Mouse (Mus musculus) forebrain, embryonic 16.5 days (tissue): ENCODE results near the gene Smarca4. TPM values are rescaled to one million over a fixed set of nuclear protein-coding genes. Genes with fewer than 3 reads are reported as not detected.
A peak's percentile ranks its signal among the peaks of the same experiment; 100 is the strongest.

Experiments
- ATAC-seq: fragments of 200-750 bp; cut with Nextera tagmentation; 2 replicates; pipeline ENCODE4 v1.8.0; 2017; ENCODE audit warnings: mild to moderate bottlenecking, moderate library complexity
- H3K27ac ChIP-seq: fragments of 300-500 bp; sonication (generic); 2 replicates; pipeline ENCODE4 v1.5.1; 2014; ENCODE audit warnings: low read length, control low read depth
- H3K27me3 ChIP-seq: fragments of 300-500 bp; sonication (generic); replicated peaks from 2 replicates; pipeline ENCODE4 v1.6.1; 2014; ENCODE audit warnings: low read length; ENCODE audit not compliant: control insufficient read depth, insufficient read depth
- H3K36me3 ChIP-seq: fragments of 300-500 bp; sonication (generic); 2 replicates; pipeline ENCODE4 v1.6.1; 2014; ENCODE audit not compliant: control insufficient read depth, insufficient read depth
- H3K4me1 ChIP-seq: fragments of 300-500 bp; sonication (generic); replicated peaks from 2 replicates; pipeline ENCODE4 v1.6.1; 2014; ENCODE audit warnings: low read length; ENCODE audit not compliant: control insufficient read depth, insufficient read depth
- H3K4me2 ChIP-seq: fragments of 300-500 bp; sonication (generic); 2 replicates; pipeline ENCODE4 v1.6.1; 2014; ENCODE audit warnings: mild to moderate bottlenecking, low read length, control low read depth
- H3K4me3 ChIP-seq: fragments of 300-500 bp; sonication (generic); replicated peaks from 2 replicates; pipeline ENCODE4 v1.5.1; 2014; ENCODE audit warnings: mild to moderate bottlenecking, low read length, control low read depth
- H3K9ac ChIP-seq: fragments of 300-500 bp; sonication (generic); replicated peaks from 2 replicates; pipeline ENCODE4 v1.6.1; 2014; ENCODE audit warnings: low read depth, low read length, control low read depth
- H3K9me3 ChIP-seq: fragments of 300-500 bp; sonication (generic); 2 replicates; pipeline ENCODE4 v1.6.1; 2016; ENCODE audit warnings: low read length; ENCODE audit not compliant: control insufficient read depth
- WGBS: fragments of 180-500 bp; shearing (Covaris S2); extraction: QIAGEN DNeasy Blood & Tissue Kit; methylation state at CpG from one replicate; pipeline ENCODE4 v1.1.7; 2014; 5-methylcytosine and 5-hydroxymethylcytosine counted together
- polyA plus RNA-seq: library from polyadenylated mRNA; unstranded; fragments of >200 nt; fragmentation: Nextera tagmentation; extraction: Ambion mirVana; gene quantifications from 2 replicates; pipeline ENCODE4 v1.2.1, GENCODE M21; 2015

Smarca4 gene
- polyA plus RNA-seq, 1 experiment from 2014 or later, result 162 TPM

GRCm38 (mm10) chr9:21633106-21633505, 17.1 kb downstream of the Smarca4 start:
- H3K4me2 ChIP-seq, result no peak overlapping the region
- peaks cover 4% of the 10 kb centered on the region; the same call in 1 of the 2 replicates for H3K4me1 ChIP-seq
- H3K27me3 ChIP-seq, result no peaks in the 10 kb centered on the region
- H3K4me3 ChIP-seq, result no peak overlapping the region
- H3K9ac ChIP-seq, result no peak overlapping the region
- H3K9me3 ChIP-seq, result no peaks in the 10 kb centered on the region
- H3K36me3 ChIP-seq, result peaks cover 26% of the 10 kb centered on the region
- no peak for ATAC-seq
- WGBS, result 65% methylated on average over 3 of the region's 3 CpGs
- no peak overlapping the region for H3K27ac ChIP-seq

- WGBS, result 24% methylated on average over 7 of the region's 7 CpGs
- H3K4me2 ChIP-seq, result no peak overlapping the region
- H3K9me3 ChIP-seq, result no peaks in the 10 kb centered on the region
- H3K4me1 ChIP-seq, result peaks cover 4% of the 10 kb centered on the region; the same call in 1 of the 2 replicates
- H3K9ac ChIP-seq, result no peak overlapping the region
- no peak overlapping the region for H3K27ac ChIP-seq
- no peaks in the 10 kb centered on the region for H3K27me3 ChIP-seq
- ATAC-seq, result 0 out of 2 replicates have a peak, but pooled peaks have one; percentile 26
- no peak overlapping the region for H3K4me3 ChIP-seq
- H3K36me3 ChIP-seq, result peaks cover 49% of the 10 kb centered on the region
These were observed 19.7 kb downstream of the Smarca4 start for GRCm38 (mm10) chr9:21635639-21636038.

DNA sequence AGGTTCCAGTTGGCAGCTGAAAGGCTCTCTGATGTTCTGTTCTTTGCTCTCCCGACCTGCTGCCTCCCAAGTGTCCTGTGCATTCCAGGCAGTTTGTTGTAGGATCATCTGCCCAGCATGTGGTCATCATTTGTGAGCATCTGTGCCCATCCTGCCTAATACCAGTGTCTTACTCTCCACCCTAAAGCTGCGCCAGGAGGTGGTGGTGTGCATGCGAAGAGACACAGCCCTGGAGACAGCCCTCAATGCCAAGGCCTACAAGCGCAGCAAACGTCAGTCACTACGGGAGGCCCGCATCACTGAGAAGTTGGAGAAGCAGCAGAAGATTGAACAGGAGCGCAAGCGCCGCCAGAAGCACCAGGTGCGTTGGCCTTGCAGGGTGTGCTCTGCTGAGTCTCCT, 23.1 kb downstream of the Smarca4 start:
- Histone ChIP-seq H3K27me3 (no peaks in the 10 kb centered on the region), H3K4me3 (no peak overlapping the region), H3K4me1 (peaks cover 4% of the 10 kb centered on the region; the same call in 1 of the 2 replicates), H3K9me3 (no peaks in the 10 kb centered on the region), H3K27ac (no peak overlapping the region), H3K9ac (no peak overlapping the region), H3K36me3 (peaks cover 76% of the 10 kb centered on the region), H3K4me2 (no peak overlapping the region)
- no peak for ATAC-seq
- WGBS, result 95% methylated on average over 11 of the region's 11 CpGs

- ATAC-seq, result no peak
- Histone ChIP-seq H3K9me3 (no peaks in the 10 kb centered on the region), H3K27ac (no peak overlapping the region), H3K4me3 (no peak overlapping the region), H3K4me2 (no peak overlapping the region), H3K4me1 (no peaks in the 10 kb centered on the region), H3K9ac (no peak overlapping the region), H3K27me3 (no peaks in the 10 kb centered on the region), H3K36me3 (peaks cover 54% of the 10 kb centered on the region)
- WGBS, result 95% methylated on average over 3 of the region's 3 CpGs
These were observed 30.4 kb downstream of the Smarca4 start for GRCm38 (mm10) chr9:21646366-21646765.

DNA sequence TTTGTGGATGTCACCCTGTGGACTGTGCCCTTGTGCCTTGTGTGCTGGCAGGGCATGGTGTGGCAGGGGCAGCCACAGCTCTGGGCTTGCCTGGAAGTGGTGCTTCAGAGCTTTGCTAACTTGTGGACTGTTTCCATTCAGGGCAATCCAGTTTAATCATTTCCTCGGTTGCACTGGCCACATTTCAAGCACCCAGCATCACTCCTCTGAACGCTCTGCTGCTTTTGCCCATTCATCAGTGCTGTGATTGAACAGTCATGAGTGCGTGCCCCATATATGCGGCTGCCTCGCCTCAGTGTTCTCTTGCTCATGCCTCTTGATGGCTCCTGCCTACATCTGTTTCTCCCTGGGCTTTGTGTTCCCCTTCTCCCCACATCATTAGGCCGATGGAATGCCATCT, 31.8 kb downstream of the Smarca4 start:
- Histone ChIP-seq H3K36me3 (peaks cover 44% of the 10 kb centered on the region), H3K9ac (no peak overlapping the region), H3K27ac (no peak overlapping the region), H3K27me3 (no peaks in the 10 kb centered on the region), H3K4me2 (no peak overlapping the region), H3K4me3 (no peak overlapping the region), H3K4me1 (no peaks in the 10 kb centered on the region), H3K9me3 (no peaks in the 10 kb centered on the region)
- WGBS, result 89% methylated on average over 6 of the region's 6 CpGs
- ATAC-seq, result no peak

- no peaks in the 10 kb centered on the region for H3K9me3 ChIP-seq
- no peaks in the 10 kb centered on the region for H3K4me1 ChIP-seq
- H3K36me3 ChIP-seq, result peaks cover 31% of the 10 kb centered on the region
- no peak for ATAC-seq
- no peak overlapping the region for H3K27ac ChIP-seq
- H3K4me2 ChIP-seq, result no peak overlapping the region
- no peaks in the 10 kb centered on the region for H3K27me3 ChIP-seq
- no peak overlapping the region for H3K4me3 ChIP-seq
- no peak overlapping the region for H3K9ac ChIP-seq
- 98% methylated on average over 5 of the region's 5 CpGs for WGBS
These were observed 36.3 kb downstream of the Smarca4 start for GRCm38 (mm10) chr9:21652263-21652662.

DNA sequence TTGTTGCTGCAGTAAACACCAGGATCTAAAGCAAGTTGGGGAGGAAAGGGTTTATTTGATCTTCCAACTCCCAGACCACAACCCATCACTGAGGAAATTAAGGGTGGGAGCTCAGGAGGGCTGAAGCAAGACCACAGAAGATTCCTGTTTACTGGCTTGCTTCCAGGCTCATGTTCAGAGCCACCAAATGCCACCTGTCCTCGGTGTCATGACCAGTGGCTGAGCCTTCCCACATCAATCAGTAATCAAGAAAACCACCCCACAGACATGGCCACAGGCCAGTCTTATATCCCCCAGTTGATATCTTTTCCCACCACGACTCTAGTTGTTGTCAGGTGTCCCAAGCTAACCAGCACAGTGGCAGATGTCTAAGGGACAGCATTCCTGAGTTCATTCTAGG, 37.3 kb downstream of the Smarca4 start:
- H3K27ac ChIP-seq, result no peak overlapping the region
- ATAC-seq, result no peak
- H3K9ac ChIP-seq, result no peak overlapping the region
- peaks cover 24% of the 10 kb centered on the region for H3K36me3 ChIP-seq
- H3K4me3 ChIP-seq, result no peak overlapping the region
- no peaks in the 10 kb centered on the region for H3K9me3 ChIP-seq
- no peaks in the 10 kb centered on the region for H3K4me1 ChIP-seq
- no peaks in the 10 kb centered on the region for H3K27me3 ChIP-seq
- 100% methylated on average over 2 of the region's 2 CpGs for WGBS
- H3K4me2 ChIP-seq, result no peak overlapping the region

- no peak for ATAC-seq
- WGBS, result 95% methylated on average over 5 of the region's 5 CpGs
- no peak overlapping the region for H3K27ac ChIP-seq
These were observed 46.1 kb downstream of the Smarca4 start for GRCm38 (mm10) chr9:21662034-21662433.

GRCm38 (mm10) chr9:21668946-21669345, 53.0 kb downstream of the Smarca4 start:
- ATAC-seq, result no peak
- no peak overlapping the region for H3K4me3 ChIP-seq
- WGBS, result 95% methylated on average over 7 of the region's 7 CpGs
- H3K9ac ChIP-seq, result no peak overlapping the region
- H3K27ac ChIP-seq, result no peak overlapping the region
- no peaks in the 10 kb centered on the region for H3K4me1 ChIP-seq
- peaks cover 89% of the 10 kb centered on the region for H3K36me3 ChIP-seq
- H3K27me3 ChIP-seq, result no peaks in the 10 kb centered on the region
- no peak overlapping the region for H3K4me2 ChIP-seq
- no peaks in the 10 kb centered on the region for H3K9me3 ChIP-seq

More at GRCm38 (mm10) chr9:21662034-21662433, 46.1 kb downstream of the Smarca4 start:
- Histone ChIP-seq H3K4me3 (no peak overlapping the region), H3K27me3 (no peaks in the 10 kb centered on the region), H3K4me2 (no peak overlapping the region), H3K36me3 (peaks cover 71% of the 10 kb centered on the region), H3K9ac (no peak overlapping the region), H3K9me3 (no peaks in the 10 kb centered on the region), H3K4me1 (no peaks in the 10 kb centered on the region)

- Histone ChIP-seq H3K4me1 (no peaks in the 10 kb centered on the region), H3K4me2 (no peak overlapping the region), H3K9ac (no peak overlapping the region), H3K9me3 (no peaks in the 10 kb centered on the region), H3K27me3 (no peaks in the 10 kb centered on the region), H3K27ac (no peak overlapping the region), H3K4me3 (no peak overlapping the region), H3K36me3 (peaks cover 89% of the 10 kb centered on the region)
- WGBS, result 94% methylated on average over 6 of the region's 6 CpGs
- ATAC-seq, result no peak
These were observed 54.4 kb downstream of the Smarca4 start for GRCm38 (mm10) chr9:21670354-21670753.
